Mouse (Mus musculus) midbrain, embryonic 16.5 days (tissue): Measurements from ENCODE around the gene Pcgf1. TPM values are rescaled to one million over a fixed set of nuclear protein-coding genes. Genes with fewer than 3 reads are reported as not detected.

ENCODE experiments used
- ATAC-seq: fragments of 200-750 bp; cut with Nextera tagmentation; 2 replicates; pipeline ENCODE4 v1.8.0; 2017; ENCODE audit warnings: moderate TSS enrichment
- H3K27ac ChIP-seq: fragments of 300-500 bp; sonication (generic); 2 replicates; pipeline ENCODE4 v1.5.1; 2014; ENCODE audit warnings: mild to moderate bottlenecking, low read length, mixed read lengths
- H3K27me3 ChIP-seq: fragments of 300-500 bp; sonication (generic); 2 replicates; pipeline ENCODE4 v1.6.1; 2014; ENCODE audit warnings: low read depth, low read length, mixed read lengths; ENCODE audit not compliant: control insufficient read depth, insufficient read depth
- H3K36me3 ChIP-seq: fragments of 300-500 bp; sonication (generic); 2 replicates; pipeline ENCODE4 v1.6.1; 2014; ENCODE audit warnings: mild to moderate bottlenecking, low read length, moderate library complexity, mixed read lengths; ENCODE audit not compliant: control insufficient read depth, insufficient read depth
- H3K4me1 ChIP-seq: fragments of 300-500 bp; sonication (generic); 2 replicates; pipeline ENCODE4 v1.6.1; 2014; ENCODE audit warnings: mild to moderate bottlenecking, low read length, mixed read lengths; ENCODE audit not compliant: control insufficient read depth, insufficient read depth
- H3K4me2 ChIP-seq: fragments of 300-500 bp; sonication (generic); 2 replicates; pipeline ENCODE4 v1.6.1; 2014; ENCODE audit warnings: mild to moderate bottlenecking, low read length, mixed read lengths
- H3K4me3 ChIP-seq: fragments of 300-500 bp; sonication (generic); 2 replicates; pipeline ENCODE4 v1.5.1; 2014; ENCODE audit warnings: low read depth, mild to moderate bottlenecking, low read length, moderate library complexity, mixed read lengths
- H3K9ac ChIP-seq: fragments of 300-500 bp; sonication (generic); 2 replicates; pipeline ENCODE4 v1.6.1; 2014; ENCODE audit warnings: low read depth, low read length, mixed read lengths
- H3K9me3 ChIP-seq: fragments of 300-500 bp; sonication (generic); replicated peaks from 2 replicates; pipeline ENCODE4 v1.6.1; 2014; ENCODE audit warnings: mild to moderate bottlenecking, low read length, mixed read lengths; ENCODE audit not compliant: control insufficient read depth, poor library complexity, severe bottlenecking
- WGBS: fragments of 180-500 bp; shearing (Covaris S2); extraction: QIAGEN DNeasy Blood & Tissue Kit; methylation state at CpG from one replicate; pipeline ENCODE4 v1.1.7; 2014; 5-methylcytosine and 5-hydroxymethylcytosine counted together
- polyA plus RNA-seq: library from polyadenylated mRNA; unstranded; fragments of >200 nt; fragmentation: Nextera tagmentation; extraction: Ambion mirVana; gene quantifications from 2 replicates; pipeline ENCODE4 v1.2.1, GENCODE M21; 2015

Gene Pcgf1
- polyA plus RNA-seq, 1 experiment from 2014 or later, result 52.5 TPM

GRCm38 (mm10) chr6:83087205-83087925 lies 9.7 kb downstream of the Pcgf1 start:
- H3K9me3 ChIP-seq, result no peaks in the 10 kb centered on the region
- no peak for ATAC-seq

GRCm38 (mm10) chr6:83087926-83088260 lies 10.2 kb downstream of the Pcgf1 start:
- Histone ChIP-seq H3K36me3 (no peaks in the 10 kb centered on the region), H3K4me3 (peak overlapping the region; percentile 16)
- 5% methylated on average over 9 of the region's 9 CpGs for WGBS

More at GRCm38 (mm10) chr6:83087205-83087925, 9.7 kb downstream of the Pcgf1 start:
- 0 out of 2 replicates have a peak, but pooled peaks cover 3% of the 10 kb centered on the region for H3K4me1 ChIP-seq
- no peak overlapping the region for H3K9ac ChIP-seq
- H3K36me3 ChIP-seq, result no peaks in the 10 kb centered on the region
- peaks cover 77% of the 10 kb centered on the region for H3K27me3 ChIP-seq
- H3K4me2 ChIP-seq, result peak overlapping the region; percentile 28
- peak overlapping the region; percentile 16 for H3K4me3 ChIP-seq
- 1% methylated on average over 47 of the region's 47 CpGs for WGBS
- no peak overlapping the region for H3K27ac ChIP-seq

DNA sequence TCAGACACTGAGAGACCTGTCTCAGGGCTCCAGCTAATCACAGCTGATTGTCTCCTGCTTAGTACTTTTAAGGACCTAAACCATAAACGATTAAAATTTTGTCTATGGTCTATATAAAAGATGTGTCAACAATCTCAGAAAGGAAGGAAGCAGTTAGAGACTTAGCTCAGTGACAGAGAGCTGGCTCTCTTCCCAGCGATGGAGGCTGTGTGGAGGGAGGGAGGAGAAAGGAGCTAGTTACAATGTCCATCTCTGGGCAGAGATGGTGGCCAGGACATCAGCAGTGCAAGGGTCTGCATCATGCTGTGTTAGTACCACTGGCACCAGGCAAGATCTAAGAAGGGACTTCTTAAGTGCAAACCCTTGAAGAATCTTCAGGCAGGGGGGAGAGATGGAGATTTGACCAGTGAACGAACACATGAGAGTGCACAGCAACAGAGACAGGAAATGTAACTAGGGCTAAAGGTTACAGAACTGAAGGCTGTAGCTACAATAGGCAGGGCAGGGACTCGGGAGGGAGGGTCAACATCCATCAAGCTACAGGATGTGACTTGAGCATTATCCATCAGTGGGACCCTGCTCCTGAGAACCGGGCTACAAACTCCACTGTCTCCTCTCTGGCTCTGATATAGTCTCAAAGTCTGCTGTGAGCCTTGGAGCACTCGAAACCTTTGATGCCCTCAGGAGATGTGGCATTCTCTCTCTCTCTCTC lies 14.9 kb downstream of the Pcgf1 start:
- Histone ChIP-seq H3K27me3 (peaks cover 33% of the 10 kb centered on the region), H3K9me3 (no peaks in the 10 kb centered on the region), H3K4me2 (no peak overlapping the region), H3K4me3 (no peak overlapping the region), H3K27ac (no peak overlapping the region), H3K4me1 (0 out of 2 replicates have a peak, but pooled peaks cover under 1% of the 10 kb centered on the region), H3K9ac (no peak overlapping the region), H3K36me3 (no peaks in the 10 kb centered on the region)
- 40% methylated on average over 6 of the region's 6 CpGs for WGBS
- no peak for ATAC-seq

More at GRCm38 (mm10) chr6:83087926-83088260, 10.2 kb downstream of the Pcgf1 start:
- Histone ChIP-seq H3K4me1 (0 out of 2 replicates have a peak, but pooled peaks cover 3% of the 10 kb centered on the region), H3K27me3 (peaks cover 72% of the 10 kb centered on the region), H3K4me2 (peak overlapping the region; percentile 28), H3K9ac (no peak overlapping the region), H3K9me3 (no peaks in the 10 kb centered on the region), H3K27ac (no peak overlapping the region)
- ATAC-seq, result no peak

GRCm38 (mm10) chr6:83095968-83096367 lies 18.3 kb downstream of the Pcgf1 start:
- Histone ChIP-seq H3K9ac (no peak overlapping the region), H3K27me3 (peaks cover 8% of the 10 kb centered on the region), H3K4me1 (0 out of 2 replicates have a peak, but pooled peaks cover 3% of the 10 kb centered on the region), H3K9me3 (no peaks in the 10 kb centered on the region), H3K4me2 (no peak overlapping the region), H3K27ac (no peak overlapping the region), H3K4me3 (no peak overlapping the region), H3K36me3 (no peaks in the 10 kb centered on the region)
- no peak for ATAC-seq
- 43% methylated on average over 6 of the region's 6 CpGs for WGBS

- Histone ChIP-seq H3K4me2 (no peak overlapping the region), H3K36me3 (no peaks in the 10 kb centered on the region), H3K4me3 (no peak overlapping the region), H3K9ac (no peak overlapping the region), H3K9me3 (no peaks in the 10 kb centered on the region), H3K4me1 (peaks cover 14% of the 10 kb centered on the region), H3K27me3 (peaks cover 7% of the 10 kb centered on the region; the same call in 1 of the 2 replicates), H3K27ac (no peak overlapping the region)
- ATAC-seq, result no peak
- 73% methylated on average over 2 of the region's 2 CpGs for WGBS
Observed at GRCm38 (mm10) chr6:83098411-83098810, 20.7 kb downstream of the Pcgf1 start.

GRCm38 (mm10) chr6:83101316-83101687 lies 23.6 kb downstream of the Pcgf1 start, which contains the start of the genes Ccdc142 and Gm42688:
Ccdc142 (plus strand) TSS chr6:83101601.
Gm42688 (plus strand) TSS chr6:83101617.
- WGBS, result under 1% methylated on average over 25 of the region's 25 CpGs
- Histone ChIP-seq H3K4me1 (peaks cover 16% of the 10 kb centered on the region), H3K27ac (peak within 1 kb of the TSS; percentile 88), H3K4me2 (peak within 1 kb of the TSS; percentile 98), H3K36me3 (no peaks in the 10 kb centered on the region), H3K4me3 (peak within 1 kb of the TSS; percentile 84), H3K9ac (peak within 1 kb of the TSS; percentile 94), H3K9me3 (no peaks in the 10 kb centered on the region), H3K27me3 (peaks cover 3% of the 10 kb centered on the region; the same call in 1 of the 2 replicates)
- peak; percentile 90 for ATAC-seq

DNA sequence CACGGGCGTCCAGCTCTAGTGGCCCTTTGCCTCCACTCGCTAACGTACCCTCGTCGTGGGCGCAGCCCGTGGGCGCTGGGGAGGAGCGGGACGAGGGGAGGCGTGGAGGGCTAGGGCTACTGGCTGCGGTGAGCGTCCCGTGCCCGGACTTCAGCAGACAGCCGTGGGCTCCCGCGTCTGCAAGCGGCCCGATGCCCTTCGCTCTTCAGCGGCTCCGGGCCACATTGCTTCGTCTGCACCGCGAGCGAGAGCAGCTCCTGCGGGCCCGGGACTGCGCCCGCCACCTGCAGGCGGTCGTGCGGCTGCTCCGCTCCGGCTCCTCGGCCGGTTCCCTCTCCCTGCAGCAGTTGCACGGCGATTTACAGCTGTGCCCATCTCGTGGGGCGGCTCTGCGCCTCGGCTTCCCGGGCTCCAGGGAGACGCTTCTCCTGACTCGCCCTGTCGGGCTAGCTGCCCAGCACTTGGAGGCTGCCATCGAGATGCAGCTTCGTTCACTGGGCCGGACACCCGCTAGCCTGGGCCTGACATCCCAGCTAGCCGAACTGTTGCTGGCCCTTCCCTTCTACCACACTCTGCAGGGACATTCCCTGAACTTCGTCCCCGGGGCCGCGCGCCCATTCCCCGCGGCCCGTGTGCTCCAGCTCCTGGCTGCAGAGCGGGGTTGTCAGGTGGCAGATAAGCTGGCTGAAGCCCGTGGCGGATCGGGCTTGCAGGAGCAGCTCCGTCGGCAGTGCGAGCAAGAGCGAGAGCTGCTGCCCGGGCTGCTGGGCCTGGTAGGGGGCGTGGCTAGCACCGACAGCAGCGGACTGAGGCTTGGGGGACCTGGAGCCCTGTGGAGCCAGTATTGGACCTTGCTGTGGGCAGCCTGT lies 24.3 kb downstream of the Pcgf1 start:
- H3K4me2 ChIP-seq, result peak overlapping the region; percentile 98

GRCm38 (mm10) chr6:83103130-83103650 lies 25.5 kb downstream of the Pcgf1 start:
- no peaks in the 10 kb centered on the region for H3K9me3 ChIP-seq
- H3K9ac ChIP-seq, result peak overlapping the region; percentile 94
- H3K27ac ChIP-seq, result no peak overlapping the region
- no peak for ATAC-seq
- H3K27me3 ChIP-seq, result peaks cover 3% of the 10 kb centered on the region; the same call in 1 of the 2 replicates
- peak overlapping the region; percentile 98 for H3K4me2 ChIP-seq
- peaks cover 4% of the 10 kb centered on the region; the same call in 1 of the 2 replicates for H3K36me3 ChIP-seq
- H3K4me3 ChIP-seq, result peak overlapping the region; percentile 84
- WGBS, result 41% methylated on average over 11 of the region's 11 CpGs
- peaks cover 22% of the 10 kb centered on the region for H3K4me1 ChIP-seq

More for the DNA sequence above, 24.3 kb downstream of the Pcgf1 start:
- H3K27ac ChIP-seq, result peak overlapping the region; percentile 88
- under 1% methylated on average over 63 of the region's 74 CpGs for WGBS
- H3K9me3 ChIP-seq, result no peaks in the 10 kb centered on the region
- no peaks in the 10 kb centered on the region for H3K36me3 ChIP-seq
- peak overlapping the region; percentile 84 for H3K4me3 ChIP-seq
- ATAC-seq, result peak; percentile 71
- H3K4me1 ChIP-seq, result peaks cover 16% of the 10 kb centered on the region
- H3K27me3 ChIP-seq, result peaks cover 3% of the 10 kb centered on the region; the same call in 1 of the 2 replicates
- peak overlapping the region; percentile 94 for H3K9ac ChIP-seq
